Mouse (Mus musculus): Measurements from ENCODE around the gene Pkmyt1. TPM values are rescaled to one million over a fixed set of nuclear protein-coding genes. Genes with fewer than 3 reads are reported as not detected.

Pkmyt1 gene
- polyA plus RNA-seq, 1 experiment from 2014 or later: 26.5 TPM

DNA sequence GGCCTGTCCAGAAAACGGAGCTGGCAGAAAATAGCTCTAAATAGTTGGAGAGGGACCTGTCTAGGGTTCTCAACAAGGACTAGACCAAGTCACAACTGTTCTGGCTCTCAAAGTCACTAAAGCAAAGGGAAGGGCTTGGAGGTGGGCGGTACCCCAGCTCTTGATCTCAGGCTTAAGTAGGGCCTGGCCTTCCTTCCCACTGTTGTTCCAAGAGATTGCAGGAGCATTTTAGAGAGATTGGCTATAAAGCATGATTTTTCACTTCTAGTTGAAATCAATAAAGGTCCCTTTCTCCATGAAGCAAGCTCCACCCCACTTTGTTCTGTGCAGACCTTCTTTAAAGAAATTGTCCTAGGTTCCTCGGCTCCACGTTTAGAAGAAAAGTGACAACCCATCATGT is 659 bp upstream of the Pkmyt1 start:
- Histone ChIP-seq H3K4me3 (replicated peaks) (peak overlapping the region; percentile 79), H3K36me3 (no peaks in the 10 kb centered on the region), H3K9ac (replicated peaks) (peak overlapping the region; percentile 75), H3K27ac (no peak overlapping the region), H3K27me3 (no peaks in the 10 kb centered on the region), H3K9me3 (no peaks in the 10 kb centered on the region), H3K4me1 (replicated peaks) (peaks cover 13% of the 10 kb centered on the region), H3K4me2 (replicated peaks) (peak overlapping the region; percentile 89)
- no peak for ATAC-seq
- WGBS: 66% methylated on average over 4 of the region's 4 CpGs

- Histone ChIP-seq H3K4me2 (replicated peaks) (peak overlapping the region; percentile 89), H3K9me3 (no peaks in the 10 kb centered on the region), H3K27me3 (no peaks in the 10 kb centered on the region), H3K9ac (replicated peaks) (peak overlapping the region; percentile 75), H3K36me3 (no peaks in the 10 kb centered on the region), H3K27ac (peak overlapping the region; percentile 40; the same call in 1 of the 2 replicates), H3K4me3 (replicated peaks) (peak overlapping the region; percentile 79), H3K4me1 (replicated peaks) (peaks cover 13% of the 10 kb centered on the region)
- under 1% methylated on average over 17 of the region's 20 CpGs for WGBS
- ATAC-seq: peak; percentile 85
Observed at GRCm38 (mm10) chr17:23726758-23727142, 614 bp downstream of the Pkmyt1 start.

GRCm38 (mm10) chr17:23730441-23730840 is 4.3 kb downstream of the Pkmyt1 start:
- no peaks in the 10 kb centered on the region for H3K27me3 ChIP-seq
- peaks cover 13% of the 10 kb centered on the region for H3K4me1 ChIP-seq (replicated peaks)
- H3K4me2 ChIP-seq (replicated peaks): no peak overlapping the region
- no peak overlapping the region for H3K27ac ChIP-seq
- no peak overlapping the region for H3K4me3 ChIP-seq (replicated peaks)
- 64% methylated on average over 1 of the region's 1 CpGs for WGBS
- ATAC-seq: no peak
- peaks cover 14% of the 10 kb centered on the region for H3K36me3 ChIP-seq
- no peaks in the 10 kb centered on the region for H3K9me3 ChIP-seq
- H3K9ac ChIP-seq (replicated peaks): no peak overlapping the region

DNA sequence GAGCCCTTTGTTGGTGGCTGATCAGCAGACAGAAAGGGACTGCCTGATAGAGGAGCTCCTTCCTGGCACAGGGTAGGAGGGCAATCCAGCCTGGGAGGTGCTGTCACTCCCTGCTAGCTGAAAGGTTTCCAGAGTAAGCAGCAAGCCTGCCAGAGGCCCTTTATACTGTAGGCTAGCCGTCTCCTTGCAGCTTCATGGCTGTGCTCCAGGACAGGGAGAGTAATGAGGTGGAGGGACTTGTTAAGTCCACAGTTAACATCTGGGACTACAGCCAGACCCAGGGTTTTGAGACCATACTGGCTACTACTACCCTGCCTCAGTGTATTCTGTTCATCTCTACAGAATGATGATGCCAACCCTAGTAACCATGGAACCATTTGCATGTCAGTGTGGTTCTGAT is 8.2 kb downstream of the Pkmyt1 start:
- Histone ChIP-seq H3K9ac (replicated peaks) (no peak overlapping the region), H3K27ac (no peak overlapping the region), H3K36me3 (peaks cover 38% of the 10 kb centered on the region), H3K4me3 (replicated peaks) (no peak overlapping the region), H3K4me1 (replicated peaks) (peaks cover 21% of the 10 kb centered on the region), H3K27me3 (no peaks in the 10 kb centered on the region), H3K9me3 (no peaks in the 10 kb centered on the region), H3K4me2 (replicated peaks) (no peak overlapping the region)
- 89% methylated on average over 1 of the region's 1 CpGs for WGBS
- no peak for ATAC-seq

GRCm38 (mm10) chr17:23737493-23738445 is 11.6 kb downstream of the Pkmyt1 start:
- Histone ChIP-seq H3K4me1 (replicated peaks) (peaks cover 36% of the 10 kb centered on the region), H3K4me2 (replicated peaks) (peak overlapping the region; percentile 73), H3K27me3 (peaks cover 23% of the 10 kb centered on the region), H3K27ac (no peak overlapping the region), H3K9ac (replicated peaks) (peak overlapping the region; percentile 80), H3K36me3 (peaks cover 38% of the 10 kb centered on the region), H3K4me3 (replicated peaks) (peak overlapping the region; percentile 80), H3K9me3 (no peaks in the 10 kb centered on the region)
- 62% methylated on average over 15 of the region's 15 CpGs for WGBS
- no peak for ATAC-seq

- peaks cover 36% of the 10 kb centered on the region for H3K4me1 ChIP-seq (replicated peaks)
- H3K4me3 ChIP-seq (replicated peaks): peak overlapping the region; percentile 80
- H3K4me2 ChIP-seq (replicated peaks): peak overlapping the region; percentile 73
- peaks cover 38% of the 10 kb centered on the region for H3K36me3 ChIP-seq
- no peak for ATAC-seq
- 21% methylated on average over 2 of the region's 2 CpGs for WGBS
- peak overlapping the region; percentile 80 for H3K9ac ChIP-seq (replicated peaks)
- peak overlapping the region; percentile 88 for H3K27ac ChIP-seq
- H3K27me3 ChIP-seq: peaks cover 34% of the 10 kb centered on the region
- H3K9me3 ChIP-seq: no peaks in the 10 kb centered on the region
Observed at GRCm38 (mm10) chr17:23738836-23739201, 12.7 kb downstream of the Pkmyt1 start.

DNA sequence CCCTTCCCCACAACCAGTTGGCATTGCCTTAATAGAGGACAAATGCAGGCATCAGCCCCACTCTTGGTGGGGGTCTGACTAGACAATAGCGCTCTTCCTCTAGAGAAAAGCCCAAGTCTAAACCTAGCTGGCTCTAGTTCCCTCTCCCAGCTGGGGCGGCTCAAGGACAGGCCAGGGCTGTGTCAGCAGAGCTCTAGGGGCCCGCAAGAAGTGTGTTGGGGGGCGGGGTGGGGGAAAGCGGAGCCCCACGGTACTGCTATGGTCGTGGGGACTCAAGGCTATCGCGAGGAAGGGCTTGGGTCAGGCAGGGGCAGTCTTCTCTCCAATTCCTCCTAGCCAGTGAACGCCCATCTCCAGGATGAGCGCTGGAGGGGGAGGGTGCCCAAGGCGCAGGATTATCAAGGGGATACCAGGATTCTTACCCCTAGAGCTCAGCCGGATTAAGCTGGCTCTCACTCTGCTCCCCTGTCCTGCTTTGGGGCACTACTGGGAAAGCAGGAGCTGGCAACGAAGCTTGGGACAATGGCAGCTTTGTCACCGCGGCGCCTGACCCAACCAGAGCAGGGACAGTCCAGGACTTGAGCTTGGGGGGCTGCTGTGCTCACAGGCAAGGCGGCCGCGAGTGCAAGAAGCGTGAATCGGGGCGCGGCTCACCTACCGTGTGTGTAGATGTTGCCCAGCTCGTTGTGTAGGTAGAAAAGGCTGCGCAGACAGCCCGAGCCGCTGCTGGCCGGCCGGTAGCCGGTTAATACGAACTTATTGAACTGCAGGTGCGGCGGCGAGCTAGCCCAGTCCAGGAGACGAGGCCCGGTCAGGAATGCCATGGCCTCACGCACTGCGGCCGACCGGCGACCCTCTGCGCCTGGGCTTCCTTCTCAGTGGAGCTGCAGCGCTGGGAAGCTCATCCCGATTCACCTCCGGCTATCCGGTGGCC is 13.3 kb downstream of the Pkmyt1 start:
- Histone ChIP-seq H3K9me3 (no peaks in the 10 kb centered on the region), H3K27ac (peak overlapping the region; percentile 88), H3K4me3 (replicated peaks) (peak overlapping the region; percentile 80), H3K9ac (replicated peaks) (peak overlapping the region; percentile 80), H3K4me2 (replicated peaks) (peak overlapping the region; percentile 73), H3K36me3 (peaks cover 32% of the 10 kb centered on the region), H3K27me3 (peaks cover 40% of the 10 kb centered on the region), H3K4me1 (replicated peaks) (peaks cover 36% of the 10 kb centered on the region)
- WGBS: under 1% methylated on average over 47 of the region's 48 CpGs
- ATAC-seq: peak; percentile 55

- Histone ChIP-seq H3K9ac (replicated peaks) (peak overlapping the region; percentile 80), H3K4me1 (replicated peaks) (peaks cover 43% of the 10 kb centered on the region), H3K4me2 (replicated peaks) (peak overlapping the region; percentile 73), H3K4me3 (replicated peaks) (peak overlapping the region; percentile 80), H3K36me3 (peaks cover 26% of the 10 kb centered on the region), H3K9me3 (no peaks in the 10 kb centered on the region), H3K27ac (peak overlapping the region; percentile 88), H3K27me3 (peaks cover 47% of the 10 kb centered on the region)
- WGBS: 0% methylated on average over 37 of the region's 46 CpGs
- peak; percentile 84 for ATAC-seq
Observed at GRCm38 (mm10) chr17:23740136-23740584, 14.0 kb downstream of the Pkmyt1 start.

GRCm38 (mm10) chr17:23740598-23741021 is 14.5 kb downstream of the Pkmyt1 start, which contains the start of gene Paqr4:
Gene Paqr4, minus strand, starts transcription at chr17:23740867.
- Histone ChIP-seq H3K27ac (peak within 1 kb of the TSS; percentile 88), H3K4me2 (replicated peaks) (peak within 1 kb of the TSS; percentile 73), H3K9me3 (no peaks in the 10 kb centered on the region), H3K4me3 (replicated peaks) (peak within 1 kb of the TSS; percentile 80), H3K27me3 (peaks cover 52% of the 10 kb centered on the region), H3K36me3 (peaks cover 21% of the 10 kb centered on the region), H3K9ac (replicated peaks) (peak within 1 kb of the TSS; percentile 80), H3K4me1 (replicated peaks) (peaks cover 48% of the 10 kb centered on the region)
- ATAC-seq: no peak; the same call in 1 of the 2 replicates
- WGBS: 12% methylated on average over 13 of the region's 13 CpGs

DNA sequence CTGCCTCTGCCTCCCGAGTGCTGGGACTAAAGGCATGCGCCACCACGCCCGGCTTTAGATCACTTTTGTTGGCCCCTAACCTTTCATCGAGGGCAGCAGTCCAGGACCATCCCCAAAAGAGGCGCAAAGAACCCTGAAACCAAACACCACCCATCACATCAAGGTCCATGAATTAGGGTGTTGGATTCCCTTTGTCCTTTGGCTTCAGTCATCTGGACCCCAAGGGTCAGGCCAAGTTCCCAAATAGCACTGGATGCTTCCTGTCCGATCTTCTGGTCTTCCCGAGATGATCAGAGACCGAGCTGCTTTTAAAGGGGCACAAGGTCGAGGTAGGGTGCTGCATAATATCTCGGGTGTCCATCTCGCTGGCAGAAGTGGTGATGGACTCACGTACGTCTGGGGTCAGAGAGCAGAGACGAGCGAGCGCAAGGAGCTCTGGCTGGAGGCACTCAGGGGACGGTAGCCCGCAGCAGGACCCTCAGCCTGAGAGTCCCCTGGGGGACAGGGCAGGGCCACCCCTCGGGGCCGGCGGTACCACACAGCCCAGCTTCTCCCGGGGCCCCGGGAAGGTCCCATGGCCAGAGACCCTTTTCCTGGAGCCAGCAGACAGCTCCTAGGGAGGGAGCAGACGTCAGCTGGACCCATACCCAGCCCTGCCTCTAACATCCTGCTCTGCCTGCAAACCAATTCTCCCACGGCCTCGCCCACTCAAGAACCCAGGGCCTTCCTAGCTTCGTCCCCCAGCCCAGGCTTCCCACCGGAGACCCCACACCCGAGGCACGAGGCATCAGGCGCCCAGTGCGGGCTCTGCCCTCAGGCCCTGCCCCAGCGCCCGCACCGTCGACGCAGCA is 15.4 kb downstream of the Pkmyt1 start:
- Histone ChIP-seq H3K9ac (replicated peaks) (no peak overlapping the region), H3K4me3 (replicated peaks) (peak overlapping the region; percentile 22), H3K27me3 (peaks cover 62% of the 10 kb centered on the region), H3K36me3 (peaks cover 12% of the 10 kb centered on the region), H3K4me1 (replicated peaks) (peaks cover 55% of the 10 kb centered on the region), H3K4me2 (replicated peaks) (no peak overlapping the region), H3K9me3 (no peaks in the 10 kb centered on the region), H3K27ac (no peak overlapping the region)
- WGBS: 51% methylated on average over 38 of the region's 38 CpGs
- ATAC-seq: no peak

DNA sequence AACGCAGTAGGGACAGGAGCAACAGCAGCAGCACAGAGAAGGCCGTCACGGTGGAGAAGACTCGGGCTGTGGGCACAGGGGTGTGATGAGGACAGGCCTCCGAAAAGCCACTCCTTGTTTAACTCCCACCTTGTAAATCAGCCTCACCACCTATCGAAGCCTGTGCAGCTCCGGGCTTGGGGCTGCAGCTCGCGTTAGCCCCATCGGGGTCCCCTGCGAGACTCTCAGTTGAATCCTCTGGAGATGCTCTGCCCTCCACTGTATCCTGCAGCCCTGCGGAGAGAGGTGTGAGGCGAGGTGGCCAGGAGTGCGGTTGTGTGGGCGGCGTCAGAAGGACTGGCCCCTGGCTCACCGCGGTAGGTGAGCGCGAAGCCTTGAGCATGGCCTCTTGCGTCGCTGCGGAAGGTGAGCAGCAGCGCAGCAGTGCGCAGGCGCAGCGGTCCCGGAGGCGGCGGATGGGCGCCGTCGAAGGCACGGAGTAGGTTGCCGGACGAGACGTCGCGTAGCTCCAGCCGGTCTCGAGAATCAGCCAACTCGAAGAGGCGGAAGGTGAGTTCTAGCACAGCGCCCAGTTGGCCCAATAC is 16.2 kb downstream of the Pkmyt1 start:
- Histone ChIP-seq H3K9ac (replicated peaks) (no peak overlapping the region), H3K4me2 (replicated peaks) (peak overlapping the region; percentile 41), H3K27ac (no peak overlapping the region), H3K36me3 (peaks cover 5% of the 10 kb centered on the region), H3K4me3 (replicated peaks) (peak overlapping the region; percentile 22), H3K4me1 (replicated peaks) (peaks cover 54% of the 10 kb centered on the region), H3K9me3 (no peaks in the 10 kb centered on the region), H3K27me3 (peaks cover 68% of the 10 kb centered on the region)
- no peak for ATAC-seq
- 9% methylated on average over 44 of the region's 44 CpGs for WGBS
